Mouse (Mus musculus) heart, embryonic 16.5 days (tissue): Measurements from ENCODE around the gene Gngt2. TPM values are rescaled to one million over a fixed set of nuclear protein-coding genes. Genes with fewer than 3 reads are reported as not detected.

ENCODE experiments used
- ATAC-seq: fragments of 200-750 bp; cut with Nextera tagmentation; replicated peaks from 2 replicates; pipeline ENCODE4 v1.8.0; 2017; ENCODE audit warnings: moderate number of reproducible peaks; ENCODE audit not compliant: insufficient read depth, low FRiP score; ENCODE audit errors: extremely low read depth
- H3K27ac ChIP-seq: fragments of 300-500 bp; sonication (generic); 2 replicates; pipeline ENCODE4 v1.5.1; 2014; ENCODE audit warnings: mild to moderate bottlenecking, low read length, control low read depth, moderate library complexity
- H3K27me3 ChIP-seq: fragments of 300-500 bp; sonication (generic); 2 replicates; pipeline ENCODE4 v1.6.1; 2014; ENCODE audit warnings: low read length, mixed read lengths; ENCODE audit not compliant: control insufficient read depth, insufficient read depth
- H3K36me3 ChIP-seq: fragments of 300-500 bp; sonication (generic); 2 replicates; pipeline ENCODE4 v1.6.1; 2014; ENCODE audit not compliant: control insufficient read depth, insufficient read depth
- H3K4me1 ChIP-seq: fragments of 300-500 bp; sonication (generic); 2 replicates; pipeline ENCODE4 v1.6.1; 2014; ENCODE audit warnings: low read length, mixed read lengths; ENCODE audit not compliant: control insufficient read depth, insufficient read depth
- H3K4me2 ChIP-seq: fragments of 300-500 bp; sonication (generic); 2 replicates; pipeline ENCODE4 v1.6.1; 2014; ENCODE audit warnings: low read depth, mild to moderate bottlenecking, control low read depth, low read length
- H3K4me3 ChIP-seq: fragments of 300-500 bp; sonication (generic); 2 replicates; pipeline ENCODE4 v1.5.1; 2014; ENCODE audit warnings: mild to moderate bottlenecking, control low read depth, low read length
- H3K9ac ChIP-seq: fragments of 300-500 bp; sonication (generic); 2 replicates; pipeline ENCODE4 v1.6.1; 2014; ENCODE audit warnings: low read length, control low read depth
- H3K9me3 ChIP-seq: fragments of 300-500 bp; sonication (generic); replicated peaks from 2 replicates; pipeline ENCODE4 v1.6.1; 2016; ENCODE audit warnings: low read length; ENCODE audit not compliant: control insufficient read depth
- WGBS: fragments of 180-500 bp; shearing (Covaris S2); extraction: QIAGEN DNeasy Blood & Tissue Kit; methylation state at CpG from one replicate; pipeline ENCODE4 v1.1.7; 2014; 5-methylcytosine and 5-hydroxymethylcytosine counted together
- polyA plus RNA-seq: library from polyadenylated mRNA; unstranded; fragments of >200 nt; fragmentation: Nextera tagmentation; extraction: Ambion mirVana; gene quantifications from 2 replicates; pipeline ENCODE4 v1.2.1, GENCODE M21; 2015

Gngt2 gene
- polyA plus RNA-seq, 1 experiment from 2014 or later, result 34.7 TPM

DNA sequence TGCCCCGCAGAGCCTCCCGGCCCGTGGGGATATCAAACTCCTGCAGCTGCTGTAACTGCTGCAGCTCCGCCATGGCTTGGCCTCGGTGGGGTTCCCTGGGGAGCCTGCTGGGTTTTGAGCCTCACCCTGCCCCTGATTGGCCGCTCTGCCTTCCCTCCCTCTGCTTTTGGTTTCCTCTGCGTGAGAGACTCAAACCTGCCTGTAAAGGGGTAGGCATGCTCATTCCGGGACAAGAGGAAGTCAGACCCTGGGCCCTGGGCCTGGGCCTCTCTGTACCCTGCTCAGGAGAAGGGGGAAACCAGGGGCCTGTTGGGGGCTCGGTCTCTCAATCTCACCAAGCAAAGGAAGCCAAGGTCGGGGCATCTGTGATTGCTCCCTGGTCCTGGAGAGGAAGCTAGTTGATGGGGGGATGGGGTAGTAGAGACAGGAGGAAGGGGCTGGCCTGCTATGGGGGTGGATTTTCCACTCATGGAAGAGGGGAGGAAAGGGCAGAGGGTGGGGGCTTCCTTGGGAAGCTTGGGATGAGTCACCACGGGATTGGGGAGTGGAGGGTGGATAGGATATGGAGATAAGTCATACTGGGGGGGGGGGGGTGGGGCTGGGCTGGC is 5.2 kb downstream of the Gngt2 start, which contains the start of gene Abi3:
Gene Abi3, minus strand, starts transcription at position 403 of the 608 bp plus-strand sequence.
- WGBS, result 18% methylated on average over 11 of the region's 11 CpGs
- peak; percentile 87 for ATAC-seq

GRCm38 (mm10) chr11:95842953-95843352 is 5.9 kb downstream of the Gngt2 start:
- peak overlapping the region; percentile 30 for H3K4me3 ChIP-seq
- H3K4me2 ChIP-seq, result peak overlapping the region; percentile 46
- H3K4me1 ChIP-seq, result peaks cover 6% of the 10 kb centered on the region; the same call in 1 of the 2 replicates
- ATAC-seq, result peak; percentile 16; the same call in 1 of the 2 replicates
- H3K9ac ChIP-seq, result peak overlapping the region; percentile 9; the same call in 1 of the 2 replicates
- H3K9me3 ChIP-seq, result no peaks in the 10 kb centered on the region
- no peaks in the 10 kb centered on the region for H3K27me3 ChIP-seq
- peak overlapping the region; percentile 76 for H3K27ac ChIP-seq
- no peaks in the 10 kb centered on the region for H3K36me3 ChIP-seq
- 50% methylated on average over 5 of the region's 5 CpGs for WGBS

More for the DNA sequence above, 5.2 kb downstream of the Gngt2 start, which contains the start of gene Abi3:
- no peaks in the 10 kb centered on the region for H3K9me3 ChIP-seq
- no peaks in the 10 kb centered on the region for H3K27me3 ChIP-seq
- H3K4me3 ChIP-seq, result peak within 1 kb of the TSS; percentile 58
- H3K4me2 ChIP-seq, result peak within 1 kb of the TSS; percentile 46
- no peaks in the 10 kb centered on the region for H3K36me3 ChIP-seq
- peak within 1 kb of the TSS; percentile 71 for H3K9ac ChIP-seq
- H3K27ac ChIP-seq, result peak within 1 kb of the TSS; percentile 76
- H3K4me1 ChIP-seq, result peaks cover 12% of the 10 kb centered on the region

GRCm38 (mm10) chr11:95843421-95843950 is 6.5 kb downstream of the Gngt2 start:
- WGBS, result 51% methylated on average over 6 of the region's 6 CpGs
- ATAC-seq, result no peak
- Histone ChIP-seq H3K27me3 (no peaks in the 10 kb centered on the region), H3K36me3 (no peaks in the 10 kb centered on the region), H3K4me2 (peak overlapping the region; percentile 46), H3K4me3 (peak overlapping the region; percentile 30), H3K4me1 (peaks cover 2% of the 10 kb centered on the region; the same call in 1 of the 2 replicates), H3K9me3 (0 out of 2 replicates have a peak, but pooled peaks cover 3% of the 10 kb centered on the region), H3K9ac (no peak overlapping the region), H3K27ac (peak overlapping the region; percentile 76)

DNA sequence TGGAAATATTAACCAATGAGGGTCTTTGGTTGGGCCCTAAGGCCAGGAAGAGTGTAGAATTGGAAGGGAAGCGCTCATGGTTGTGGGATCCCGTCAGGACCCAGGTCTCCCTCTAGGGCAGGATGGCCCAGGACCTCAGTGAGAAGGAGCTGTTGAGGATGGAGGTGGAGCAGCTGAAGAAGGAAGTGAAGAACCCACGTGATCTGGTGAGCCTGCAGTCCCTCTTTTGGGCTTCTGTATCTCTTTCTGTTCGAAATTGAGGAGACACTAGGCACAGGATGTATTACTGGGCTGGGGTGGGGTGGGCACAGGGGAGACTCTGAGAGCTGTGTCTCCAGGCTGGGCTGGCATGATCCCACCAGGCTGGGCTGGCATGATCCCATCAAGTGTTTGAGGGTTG is 7.9 kb downstream of the Gngt2 start:
- ATAC-seq, result no peak
- Histone ChIP-seq H3K4me1 (no peaks in the 10 kb centered on the region; the same call in 1 of the 2 replicates), H3K27me3 (no peaks in the 10 kb centered on the region), H3K36me3 (no peaks in the 10 kb centered on the region), H3K4me3 (no peak overlapping the region), H3K9me3 (0 out of 2 replicates have a peak, but pooled peaks cover 3% of the 10 kb centered on the region), H3K27ac (no peak overlapping the region), H3K9ac (no peak overlapping the region), H3K4me2 (peak overlapping the region; percentile 46; the same call in 1 of the 2 replicates)
- WGBS, result 66% methylated on average over 4 of the region's 4 CpGs

DNA sequence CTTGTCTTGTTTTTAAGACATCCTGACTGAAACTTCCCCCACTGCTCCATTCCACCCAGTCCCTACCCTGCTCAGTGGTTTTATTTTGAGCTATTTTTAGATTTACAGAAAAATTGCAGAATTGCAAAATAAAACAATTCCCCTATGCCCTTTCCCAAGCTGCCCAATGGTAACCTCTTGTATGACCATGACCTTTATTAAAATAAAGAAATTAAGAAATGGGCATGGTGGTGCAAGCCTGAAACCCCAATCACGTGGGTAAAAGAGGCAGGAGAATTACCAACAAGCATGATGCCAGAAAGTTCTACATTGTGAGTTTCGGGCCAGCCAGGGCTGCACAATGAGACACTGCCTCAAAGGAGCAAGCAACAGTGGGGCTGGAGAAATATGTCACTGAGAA is 13.9 kb downstream of the Gngt2 start:
- Histone ChIP-seq H3K27me3 (no peaks in the 10 kb centered on the region), H3K9me3 (0 out of 2 replicates have a peak, but pooled peaks cover 3% of the 10 kb centered on the region), H3K27ac (no peak overlapping the region), H3K4me1 (no peaks in the 10 kb centered on the region), H3K4me3 (no peak overlapping the region), H3K36me3 (no peaks in the 10 kb centered on the region), H3K4me2 (no peak overlapping the region), H3K9ac (no peak overlapping the region)
- no peak for ATAC-seq
- 76% methylated on average over 2 of the region's 2 CpGs for WGBS

DNA sequence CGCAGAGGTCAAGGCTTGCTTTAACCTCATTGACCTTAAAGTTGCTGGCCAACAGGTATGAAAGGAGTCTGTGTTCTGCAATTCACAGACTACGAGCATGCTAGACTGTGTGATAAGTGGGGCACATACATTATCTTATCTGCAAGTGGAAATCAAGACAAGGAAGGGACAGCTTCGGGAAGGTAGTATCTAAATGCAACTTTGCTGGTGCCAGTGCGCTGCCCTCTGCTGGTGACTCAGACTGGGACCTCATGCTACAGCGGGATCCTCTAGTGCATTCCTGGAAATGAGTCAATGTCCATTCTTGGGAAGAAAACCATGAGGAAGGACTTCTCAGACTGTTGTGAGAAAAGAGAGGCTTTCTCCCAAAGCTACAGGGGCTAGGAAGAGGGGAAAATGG is 16.7 kb downstream of the Gngt2 start:
- Histone ChIP-seq H3K9ac (no peak overlapping the region), H3K27me3 (no peaks in the 10 kb centered on the region), H3K9me3 (no peaks in the 10 kb centered on the region), H3K4me1 (0 out of 2 replicates have a peak, but pooled peaks cover 2% of the 10 kb centered on the region), H3K27ac (no peak overlapping the region), H3K4me3 (no peak overlapping the region), H3K36me3 (no peaks in the 10 kb centered on the region), H3K4me2 (no peak overlapping the region)
- WGBS, result 38% methylated on average over 5 of the region's 5 CpGs
- ATAC-seq, result no peak

DNA sequence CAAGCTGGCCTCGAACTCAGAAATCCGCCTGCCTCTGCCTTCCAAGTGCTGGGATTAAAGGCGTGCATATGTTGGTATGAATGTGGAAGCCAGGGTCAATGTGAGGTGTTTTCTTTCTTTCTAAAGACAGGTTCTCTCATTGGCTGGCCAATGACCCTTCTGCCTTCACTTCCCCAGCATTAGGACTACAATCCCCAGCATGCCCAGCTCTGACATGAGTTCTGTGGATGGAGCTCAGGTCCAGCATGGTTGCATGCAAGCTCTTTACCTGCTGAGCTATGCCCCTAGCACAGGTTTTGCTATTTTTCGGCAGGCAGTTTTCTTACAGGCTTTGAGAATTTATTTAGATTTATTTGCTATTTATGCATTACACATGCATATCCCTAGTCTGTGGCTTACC is 20.3 kb downstream of the Gngt2 start:
- 67% methylated on average over 4 of the region's 4 CpGs for WGBS
- no peak overlapping the region for H3K27ac ChIP-seq
- H3K36me3 ChIP-seq, result no peaks in the 10 kb centered on the region
- H3K27me3 ChIP-seq, result no peaks in the 10 kb centered on the region
- no peak overlapping the region for H3K4me3 ChIP-seq
- H3K4me2 ChIP-seq, result no peak overlapping the region
- ATAC-seq, result no peak
- no peaks in the 10 kb centered on the region for H3K9me3 ChIP-seq
- H3K4me1 ChIP-seq, result peaks cover 8% of the 10 kb centered on the region; the same call in 1 of the 2 replicates
- no peak overlapping the region for H3K9ac ChIP-seq

- no peaks in the 10 kb centered on the region for H3K36me3 ChIP-seq
- peak overlapping the region; percentile 88 for H3K4me3 ChIP-seq
- H3K4me2 ChIP-seq, result peak overlapping the region; percentile 92
- peaks cover 8% of the 10 kb centered on the region; the same call in 1 of the 2 replicates for H3K4me1 ChIP-seq
- no peaks in the 10 kb centered on the region for H3K9me3 ChIP-seq
- peak overlapping the region; percentile 78 for H3K9ac ChIP-seq
- WGBS, result 20% methylated on average over 21 of the region's 21 CpGs
- peak overlapping the region; percentile 80 for H3K27ac ChIP-seq
- no peak for ATAC-seq
- H3K27me3 ChIP-seq, result no peaks in the 10 kb centered on the region
These were observed 20.9 kb downstream of the Gngt2 start for GRCm38 (mm10) chr11:95857716-95858527.
